25 mouse cellular contexts compared by ENCODE assay signal in genomic region chr5:101885039-101885438, GRCm38 (mm10).
A peak's percentile ranks its signal among the peaks of the same experiment; 100 is the strongest.
DNase-seq lines count a peak whose midpoint lies in the region; ATAC-seq and TF ChIP-seq lines count a peak whose summit lies in the region.
"Had no signal": no experiment of that assay in that cellular context is flagged by ENCODE, and none has a peak within 500 bp of the region (broad histone marks: within the 10 kb centered on the region; RNA-seq: fewer than 3 reads in every experiment).

No protein-coding gene starts in this region.

- in situ Hi-C loops in ES-E14 (cut with MboI; ENCODE audit: low sequenced_read_pairs in 2 of 2, unreplicated experiment in 2 of 2): no loop called here

- no peak for ATAC-seq in heart, embryonic 12.5 days (ENCODE audit: insufficient number of reproducible peaks, low FRiP score)
- no peak for ATAC-seq in heart, embryonic 14.5 days (ENCODE audit: insufficient number of reproducible peaks, insufficient read depth, low FRiP score, low read depth)
- ATAC-seq in midbrain, embryonic 13.5 days: no peak
- ATAC-seq: activated CD4-positive, CD25-positive, alpha-beta regulatory T cell, adult 4 months; forebrain, embryonic 14.5 days; forebrain, embryonic 16.5 days had no signal

- WGBS in heart, embryonic 12.5 days: 66% methylated on average over 12 of the region's 12 CpGs
- 77% methylated on average over 12 of the region's 12 CpGs for WGBS in heart, embryonic 10.5 days
- WGBS in heart, embryonic 14.5 days: 49% methylated on average over 12 of the region's 12 CpGs
- WGBS in midbrain, embryonic 13.5 days: 91% methylated on average over 12 of the region's 12 CpGs

- no peak overlapping the region for H3K4me2 ChIP-seq in heart, embryonic 12.5 days
- H3K4me2 ChIP-seq in heart, embryonic 14.5 days (ENCODE audit: low read length): no peak overlapping the region
- H3K4me2 ChIP-seq in midbrain, embryonic 13.5 days (replicated peaks): no peak overlapping the region
- H3K4me2 ChIP-seq: embryonic facial prominence, embryonic 13.5 days; embryonic facial prominence, embryonic 15.5 days; forebrain, embryonic 12.5 days had no signal

- 0 out of 2 replicates have a peak, but pooled peaks cover 5% of the 10 kb centered on the region for H3K4me1 ChIP-seq in heart, embryonic 12.5 days (replicated peaks)
- 0 out of 2 replicates have a peak, but pooled peaks cover 5% of the 10 kb centered on the region for H3K4me1 ChIP-seq in heart, embryonic 10.5 days
- H3K4me1 ChIP-seq in heart, embryonic 14.5 days (ENCODE audit: control insufficient read depth in 2 of 2, insufficient read depth in 2 of 2, low read length in 2 of 2): peaks cover 3% of the 10 kb centered on the region in 2 experiments; a peak in 3 of 4 replicates
- H3K4me1 ChIP-seq in E14TG2a.4 (replicated peaks; ENCODE audit: low read depth, low read length) (peaks cover 56% of the 10 kb centered on the region), ES-E14 (ENCODE audit: control insufficient read depth in 2 of 2, insufficient read depth in 2 of 2, low read length in 2 of 2, poor library complexity in 1 of 2) (peaks cover 3 to 4% of the 10 kb centered on the region in 2 experiments; a peak in 3 of 4 replicates)
- H3K4me1 ChIP-seq in midbrain, embryonic 13.5 days (replicated peaks): no peaks in the 10 kb centered on the region
- H3K4me1 ChIP-seq: embryonic facial prominence, embryonic 13.5 days; embryonic facial prominence, embryonic 15.5 days; forebrain, embryonic 10.5 days; forebrain, embryonic 12.5 days had no signal

- peak overlapping the region; percentile 36; the same call in 1 of the 2 replicates for H3K27ac ChIP-seq in heart, embryonic 12.5 days (ENCODE audit: poor library complexity, severe bottlenecking)
- no peak overlapping the region for H3K27ac ChIP-seq in heart, embryonic 10.5 days
- H3K27ac ChIP-seq in heart, embryonic 14.5 days (replicated peaks in 1 of 2; ENCODE audit: control insufficient read depth in 1 of 2, insufficient read depth in 1 of 2, low read depth in 2 of 2, low read length in 2 of 2): peak overlapping the region; percentile 30 to 37; a peak in 1 of 4 replicates
- H3K27ac ChIP-seq in ES-E14 (ENCODE audit: insufficient read depth, low read depth, low read length, poor library complexity, severe bottlenecking): peak overlapping the region; percentile 5; the same call in 1 of the 2 replicates
- no peak overlapping the region for H3K27ac ChIP-seq in midbrain, embryonic 13.5 days
- H3K27ac ChIP-seq: embryonic facial prominence, embryonic 13.5 days; embryonic facial prominence, embryonic 15.5 days; forebrain, embryonic 10.5 days; forebrain, embryonic 12.5 days had no signal

- H3K9me3 ChIP-seq in heart, embryonic 12.5 days (replicated peaks): no peaks in the 10 kb centered on the region
- H3K9me3 ChIP-seq in heart, embryonic 10.5 days: no peaks in the 10 kb centered on the region
- no peaks in the 10 kb centered on the region for H3K9me3 ChIP-seq in heart, embryonic 14.5 days (ENCODE audit: control insufficient read depth, low read length)
- H3K9me3 ChIP-seq in E14TG2a.4 (ENCODE audit: low read length): no peaks in the 10 kb centered on the region
- H3K9me3 ChIP-seq in ES-E14 (ENCODE audit: control insufficient read depth, insufficient read depth, low read depth, low read length): no peaks in the 10 kb centered on the region
- H3K9me3 ChIP-seq in midbrain, embryonic 13.5 days: no peaks in the 10 kb centered on the region
- H3K9me3 ChIP-seq: embryonic facial prominence, embryonic 13.5 days; embryonic facial prominence, embryonic 15.5 days; forebrain, embryonic 10.5 days; forebrain, embryonic 12.5 days had no signal

- TF ChIP-seq CTCF in E14TG2a.4 (conservative IDR thresholded peaks at IDR 0.05; ENCODE audit: low read length): no peak

- no peak overlapping the region for H3K4me3 ChIP-seq in heart, embryonic 12.5 days
- no peak overlapping the region for H3K4me3 ChIP-seq in heart, embryonic 10.5 days
- no peak overlapping the region for H3K4me3 ChIP-seq in heart, embryonic 14.5 days (ENCODE audit: control insufficient read depth in 1 of 2, insufficient read depth in 1 of 2, low read depth in 1 of 2, low read length in 2 of 2)
- H3K4me3 ChIP-seq in E14TG2a.4 (replicated peaks; ENCODE audit: low read length) (peak overlapping the region; percentile 55), ES-E14 (ENCODE audit: insufficient read depth in 1 of 2, low read depth in 1 of 2, low read length in 2 of 2, poor library complexity in 1 of 2, severe bottlenecking in 1 of 2) (peak overlapping the region in 1 of 2 experiments; percentile 10; a peak in 1 of 4 replicates)
- H3K4me3 ChIP-seq in midbrain, embryonic 13.5 days (replicated peaks): no peak overlapping the region
- H3K4me3 ChIP-seq: embryonic facial prominence, embryonic 13.5 days; embryonic facial prominence, embryonic 15.5 days; erythroblast, embryonic 14.5 days; forebrain, embryonic 10.5 days; forebrain, embryonic 12.5 days had no signal

- H3K27me3 ChIP-seq in heart, embryonic 12.5 days (replicated peaks): no peaks in the 10 kb centered on the region
- no peaks in the 10 kb centered on the region for H3K27me3 ChIP-seq in heart, embryonic 10.5 days (ENCODE audit: insufficient read depth, poor library complexity, severe bottlenecking)
- H3K27me3 ChIP-seq in heart, embryonic 14.5 days (ENCODE audit: control insufficient read depth, insufficient read depth, low read length): no peaks in the 10 kb centered on the region
- H3K27me3 ChIP-seq in E14TG2a.4 (ENCODE audit: insufficient read depth, low read length): no peaks in the 10 kb centered on the region
- no peaks in the 10 kb centered on the region for H3K27me3 ChIP-seq in midbrain, embryonic 13.5 days
- H3K27me3 ChIP-seq: embryonic facial prominence, embryonic 13.5 days; embryonic facial prominence, embryonic 15.5 days; forebrain, embryonic 12.5 days had no signal

- DNase-seq in heart, embryonic 10.5 days (ENCODE audit: low spot score): no peak
- DNase-seq in heart, adult 8-10 months (ENCODE audit: low spot score): no peak
- DNase-seq in ES-E14 (ENCODE audit: low read depth, low spot score): no peak
- no peak for DNase-seq in cerebellum, adult 11 months
- DNase-seq: adrenal gland, adult 8-10 months; adrenal gland, postnatal 14 days; adrenal gland, postnatal 36 days; cerebellum, adult 18-20 months; cerebellum, adult 8-10 months; cerebellum, adult 9-11 months; cerebellum, postnatal 14 days; cerebellum, postnatal 36 days; embryo, embryonic 11 days had no signal

- peaks cover 88% of the 10 kb centered on the region for H3K36me3 ChIP-seq in heart, embryonic 12.5 days
- H3K36me3 ChIP-seq in heart, embryonic 10.5 days: peaks cover 95% of the 10 kb centered on the region
- H3K36me3 ChIP-seq in heart, embryonic 14.5 days (ENCODE audit: control insufficient read depth, insufficient read depth, low read length): peaks cover 97% of the 10 kb centered on the region
- H3K36me3 ChIP-seq in E14TG2a.4 (ENCODE audit: insufficient read depth, low read length): peaks cover 72% of the 10 kb centered on the region
- peaks cover 38% of the 10 kb centered on the region for H3K36me3 ChIP-seq in ES-E14 (ENCODE audit: control insufficient read depth, insufficient read depth, low read length, poor library complexity, severe bottlenecking)
- H3K36me3 ChIP-seq in midbrain, embryonic 13.5 days: peaks cover 92% of the 10 kb centered on the region

- H3K9ac ChIP-seq in heart, embryonic 12.5 days: no peak overlapping the region
- H3K9ac ChIP-seq in heart, embryonic 14.5 days (ENCODE audit: low read length): no peak overlapping the region
- peak overlapping the region; percentile 53; the same call in 1 of the 2 replicates for H3K9ac ChIP-seq in ES-E14 (ENCODE audit: insufficient read depth, low read depth, low read length, poor library complexity, severe bottlenecking)
- H3K9ac ChIP-seq in midbrain, embryonic 13.5 days (replicated peaks): no peak overlapping the region
- H3K9ac ChIP-seq: embryonic facial prominence, embryonic 13.5 days; embryonic facial prominence, embryonic 15.5 days; forebrain, embryonic 12.5 days had no signal

TF ChIP-seq in ES-E14, 5 proteins besides CTCF, POLR2A, EP300 and RAD21:
- no peak for TF ChIP-seq HCFC1 (IDR thresholded peaks at IDR 0.05; ENCODE audit: borderline replicate concordance, insufficient read depth, low read length)
- TF ChIP-seq MAFK (IDR thresholded peaks at IDR 0.05; ENCODE audit: insufficient read depth, low read depth, low read length): no peak
- TF ChIP-seq CHD2 (IDR thresholded peaks at IDR 0.05; ENCODE audit: low read depth, low read length): no peak
- TF ChIP-seq ZNF384 (IDR thresholded peaks at IDR 0.05; ENCODE audit: low read depth, low read length): no peak
- no peak for TF ChIP-seq ZC3H11A (IDR thresholded peaks at IDR 0.05; ENCODE audit: borderline replicate concordance, low read depth, low read length)

Comparison
In these comparisons a context has a peak if more than half of its experiments do, and no peak if none do; other contexts are left out.
1. H3K27ac ChIP-seq: peak in heart, embryonic 12.5 days (single experiment), heart, embryonic 14.5 days (2 of 2) and ES-E14 (single experiment); none in heart, embryonic 10.5 days (single experiment) and midbrain, embryonic 13.5 days (single experiment).